Mouse (Mus musculus): Measurements from ENCODE around the gene Vmn1r191. TPM values are rescaled to one million over a fixed set of nuclear protein-coding genes. Genes with fewer than 3 reads are reported as not detected.

Gene Vmn1r191
- not detected in 2 replicates for polyA plus RNA-seq (2015; fragmentation: Nextera tagmentation; extraction: Ambion mirVana)

DNA sequence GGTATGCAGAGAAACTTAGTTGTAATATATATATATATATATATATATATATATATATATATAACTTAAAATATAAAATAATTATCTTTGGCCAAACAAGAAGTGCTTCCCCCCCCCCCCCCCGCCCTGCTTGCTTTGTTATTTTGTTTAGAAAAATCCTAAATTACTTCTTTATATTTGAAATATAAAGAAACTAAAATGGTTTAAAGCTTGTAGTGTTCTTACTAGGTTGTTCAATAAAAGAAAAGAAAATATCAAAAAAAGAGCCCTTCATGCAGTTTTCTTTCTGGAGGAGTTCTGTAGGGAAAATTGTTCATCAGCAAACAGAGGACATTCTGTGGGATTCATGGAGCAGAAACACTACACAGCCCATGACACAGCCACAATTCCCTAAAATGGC is at the start of gene Vmn1r191:
Vmn1r191 (minus strand) TSS at position 101 of the 400 bp plus-strand sequence.

DNA sequence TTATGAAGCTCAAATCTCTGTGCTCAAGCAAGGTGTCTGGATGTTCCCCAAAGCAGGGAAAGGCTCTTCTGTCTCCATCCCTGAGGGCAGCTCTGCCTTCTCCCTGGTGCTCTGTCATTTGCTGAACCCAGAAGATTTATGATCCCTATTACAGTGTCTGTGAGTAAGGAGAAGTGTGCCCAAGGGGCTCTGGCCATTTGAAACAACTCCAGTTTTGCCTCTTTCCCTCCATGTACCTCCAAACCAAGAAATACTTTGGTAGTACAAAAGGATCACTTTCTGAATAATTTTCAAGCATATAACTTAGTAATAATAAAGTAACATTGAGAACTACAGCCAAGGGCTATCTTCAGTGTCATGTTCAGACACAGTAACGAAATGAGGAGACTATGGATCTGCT is 39.3 kb upstream of the Vmn1r191 start, which contains the start of gene Vmn1r193:
Vmn1r193 (minus strand) TSS at position 101 of the 400 bp plus-strand sequence.

DNA sequence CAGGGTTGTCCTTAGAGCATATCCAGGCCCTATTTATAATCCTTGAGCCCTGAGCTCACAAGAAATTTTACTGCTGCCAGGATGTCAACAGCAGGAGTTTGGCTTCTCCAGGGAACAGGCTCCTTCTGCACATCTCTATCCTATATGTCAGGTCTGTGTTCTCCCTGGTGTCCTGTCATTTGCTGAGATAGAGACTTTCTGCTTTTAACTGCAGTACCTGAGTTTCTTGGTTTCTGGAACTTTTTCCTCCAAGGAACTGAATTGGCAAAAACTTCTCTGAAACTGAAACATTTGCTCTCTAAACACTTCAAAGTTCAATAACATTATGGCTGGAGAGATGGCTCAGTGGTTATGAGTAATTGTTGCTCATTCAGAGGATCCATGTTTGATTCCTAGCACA is 7.3 kb upstream of the Vmn1r191 start, which contains the start of gene Vmn1r192:
Vmn1r192 (minus strand) TSS at position 101 of the 400 bp plus-strand sequence.

Small RNAs within 50 kb of the gene (microRNA-seq; reads per million reads assigned to microRNA genes)
- gene Gm23282 (ENCODE audit: borderline replicate concordance, insufficient number of aligned reads) (not detected), gene Gm25084 (ENCODE audit: borderline replicate concordance, insufficient number of aligned reads) (not detected)

Other genes starting within 250 kb of the Vmn1r191 start
- 3.3 and 5.1 TPM in 2 replicates for gene Zfp184, start 238.9 kb downstream of the Vmn1r191 start, polyA plus RNA-seq (2015; fragmentation: Nextera tagmentation; extraction: Ambion mirVana)
- gene Pom121l2, start 202.8 kb downstream of the Vmn1r191 start, polyA plus RNA-seq (2015; fragmentation: Nextera tagmentation; extraction: Ambion mirVana), result not detected in 2 replicates
- 0.69 and 0.87 TPM in 2 replicates for gene Prss16, start 174.2 kb downstream of the Vmn1r191 start, polyA plus RNA-seq (2015; fragmentation: Nextera tagmentation; extraction: Ambion mirVana)
- gene Hist1h2ah, start 148.4 kb downstream of the Vmn1r191 start, polyA plus RNA-seq (2015; fragmentation: Nextera tagmentation; extraction: Ambion mirVana), result 4.4 TPM in 1 of 2 replicates, not detected in the other
- gene Hist1h2bk, start 148.1 kb downstream of the Vmn1r191 start, polyA plus RNA-seq (2015; fragmentation: Nextera tagmentation; extraction: Ambion mirVana), result 2.2 TPM in 2 replicates
- 13.6 and 16.5 TPM in 2 replicates for gene Hist1h4i, start 142.6 kb downstream of the Vmn1r191 start, polyA plus RNA-seq (2015; fragmentation: Nextera tagmentation; extraction: Ambion mirVana)
- 8.9 and 16.4 TPM in 2 replicates for gene Hist1h2ag, start 141.0 kb downstream of the Vmn1r191 start, polyA plus RNA-seq (2015; fragmentation: Nextera tagmentation; extraction: Ambion mirVana)
- gene Hist1h2bj, start 140.8 kb downstream of the Vmn1r191 start, polyA plus RNA-seq (2015; fragmentation: Nextera tagmentation; extraction: Ambion mirVana), result 2.6 and 4.8 TPM in 2 replicates
- gene Vmn1r188, start 99.5 kb downstream of the Vmn1r191 start, polyA plus RNA-seq (2015; fragmentation: Nextera tagmentation; extraction: Ambion mirVana), result not detected in 2 replicates
- gene Vmn1r189, start 78.1 kb downstream of the Vmn1r191 start, polyA plus RNA-seq (2015; fragmentation: Nextera tagmentation; extraction: Ambion mirVana), result not detected in 2 replicates
- gene Vmn1r192, start 7.2 kb upstream of the Vmn1r191 start, polyA plus RNA-seq (2015; fragmentation: Nextera tagmentation; extraction: Ambion mirVana), result not detected in 2 replicates
- gene Vmn1r193, start 39.2 kb upstream of the Vmn1r191 start, polyA plus RNA-seq (2015; fragmentation: Nextera tagmentation; extraction: Ambion mirVana), result not detected in 2 replicates
- not detected in 2 replicates for gene Vmn1r194, start 60.2 kb upstream of the Vmn1r191 start, polyA plus RNA-seq (2015; fragmentation: Nextera tagmentation; extraction: Ambion mirVana)
- gene Vmn1r195, start 86.6 kb upstream of the Vmn1r191 start, polyA plus RNA-seq (2015; fragmentation: Nextera tagmentation; extraction: Ambion mirVana), result not detected in 2 replicates
- not detected in 2 replicates for gene Vmn1r196, start 106.0 kb upstream of the Vmn1r191 start, polyA plus RNA-seq (2015; fragmentation: Nextera tagmentation; extraction: Ambion mirVana)
- gene Vmn1r197, start 140.6 kb upstream of the Vmn1r191 start, polyA plus RNA-seq (2015; fragmentation: Nextera tagmentation; extraction: Ambion mirVana), result not detected in 2 replicates
- not detected in 2 replicates for gene Vmn1r198, start 166.4 kb upstream of the Vmn1r191 start, polyA plus RNA-seq (2015; fragmentation: Nextera tagmentation; extraction: Ambion mirVana)
- not detected in 2 replicates for gene Vmn1r199, start 195.8 kb upstream of the Vmn1r191 start, polyA plus RNA-seq (2015; fragmentation: Nextera tagmentation; extraction: Ambion mirVana)
- gene Vmn1r200, start 206.4 kb upstream of the Vmn1r191 start, polyA plus RNA-seq (2015; fragmentation: Nextera tagmentation; extraction: Ambion mirVana), result not detected in 2 replicates

Measured in adrenal gland, postnatal 0 days (tissue).